Mouse (Mus musculus) ZHBTc4 (cell line): ENCODE measurements around the gene Exoc1.

Experiments
- DNase-seq: peaks from one replicate; pipeline ENCODE4 v3.0.0-alpha.2; 2011; ENCODE audit warnings: low read depth, low spot score

The Exoc1 gene

GRCm38 (mm10) chr5:76609702-76610370 lies 80.7 kb downstream of the Exoc1 start:
- DNase-seq = no peak

- no peak for DNase-seq
Measured at GRCm38 (mm10) chr5:76612867-76613499, 83.9 kb downstream of the Exoc1 start.

- no peak for DNase-seq
Measured at GRCm38 (mm10) chr5:76615276-76615675, 86.2 kb downstream of the Exoc1 start.

- DNase-seq = no peak
Measured at GRCm38 (mm10) chr5:76616196-76616747, 87.2 kb downstream of the Exoc1 start.

GRCm38 (mm10) chr5:76618750-76619149 lies 89.6 kb downstream of the Exoc1 start:
- DNase-seq = no peak
